Mouse (Mus musculus) stomach, embryonic 15.5 days (tissue): ENCODE results near the gene Ergic1. TPM values are rescaled to one million over a fixed set of nuclear protein-coding genes. Genes with fewer than 3 reads are reported as not detected.

Experiments used
- ATAC-seq: fragments of 200-750 bp; cut with Nextera tagmentation; 2 replicates; pipeline ENCODE4 v1.8.0; 2017; ENCODE audit warnings: low read depth, moderate number of reproducible peaks, moderate TSS enrichment; ENCODE audit not compliant: insufficient read depth, low FRiP score
- H3K27ac ChIP-seq: fragments of 300-500 bp; sonication (generic); 2 replicates; pipeline ENCODE4 v1.5.1; 2015; ENCODE audit warnings: mild to moderate bottlenecking, inconsistent platforms
- H3K27me3 ChIP-seq: fragments of 300-500 bp; sonication (generic); replicated peaks from 2 replicates; pipeline ENCODE4 v1.6.1; 2015; ENCODE audit warnings: inconsistent platforms
- H3K36me3 ChIP-seq: fragments of 300-500 bp; sonication (generic); 2 replicates; pipeline ENCODE4 v1.6.1; 2015; ENCODE audit warnings: inconsistent platforms
- H3K4me1 ChIP-seq: fragments of 300-500 bp; sonication (generic); 2 replicates; pipeline ENCODE4 v1.6.1; 2015; ENCODE audit warnings: inconsistent platforms
- H3K4me2 ChIP-seq: fragments of 300-500 bp; sonication (generic); 2 replicates; pipeline ENCODE4 v1.6.1; 2015; ENCODE audit warnings: mild to moderate bottlenecking, inconsistent platforms
- H3K4me3 ChIP-seq: fragments of 300-500 bp; sonication (generic); replicated peaks from 2 replicates; pipeline ENCODE4 v1.5.1; 2015; ENCODE audit warnings: inconsistent platforms
- H3K9ac ChIP-seq: fragments of 300-500 bp; sonication (generic); 2 replicates; pipeline ENCODE4 v1.6.1; 2015; ENCODE audit warnings: inconsistent platforms
- H3K9me3 ChIP-seq: fragments of 300-500 bp; sonication (generic); 2 replicates; pipeline ENCODE4 v1.6.1; 2016; ENCODE audit warnings: inconsistent platforms
- WGBS: fragments of 180-500 bp; shearing (Covaris S2); methylation state at CpG from one replicate; pipeline ENCODE4 v1.1.7; 2015; 5-methylcytosine and 5-hydroxymethylcytosine counted together
- polyA plus RNA-seq: library from polyadenylated mRNA; unstranded; fragments of >200 nt; fragmentation: Nextera tagmentation; extraction: Ambion mirVana; gene quantifications from 2 replicates; pipeline ENCODE4 v1.2.1, GENCODE M21; 2015

The Ergic1 gene
- polyA plus RNA-seq, 1 experiment from 2014 or later, result 106 TPM

DNA sequence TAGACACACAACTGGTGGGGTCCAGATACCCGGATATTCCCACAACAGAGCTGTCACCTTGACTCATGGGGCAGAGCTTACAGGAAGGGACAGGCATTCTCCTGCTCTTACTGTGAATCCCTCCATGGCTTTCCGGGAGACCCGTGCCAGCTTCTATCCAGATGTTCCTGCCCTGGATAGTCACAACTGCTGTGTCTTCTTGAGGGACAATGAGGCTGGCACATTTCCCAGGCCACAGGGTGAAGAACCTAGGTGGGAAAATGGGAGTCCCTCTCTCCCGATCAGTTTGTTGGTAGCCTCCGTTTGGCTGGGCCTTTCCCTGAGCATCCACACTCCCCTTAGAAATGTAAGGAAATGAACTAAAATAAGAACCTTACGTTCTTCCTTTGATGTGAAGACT is 32.5 kb upstream of the Ergic1 start:
- no peaks in the 10 kb centered on the region for H3K27me3 ChIP-seq
- no peak overlapping the region for H3K27ac ChIP-seq
- H3K36me3 ChIP-seq, result no peaks in the 10 kb centered on the region
- WGBS, result 83% methylated on average over 6 of the region's 6 CpGs
- H3K9ac ChIP-seq, result no peak overlapping the region
- H3K9me3 ChIP-seq, result no peaks in the 10 kb centered on the region
- H3K4me3 ChIP-seq, result no peak overlapping the region
- no peak for ATAC-seq
- H3K4me1 ChIP-seq, result peaks cover 10% of the 10 kb centered on the region; the same call in 1 of the 2 replicates
- no peak overlapping the region for H3K4me2 ChIP-seq

- no peaks in the 10 kb centered on the region for H3K27me3 ChIP-seq
- 78% methylated on average over 5 of the region's 5 CpGs for WGBS
- no peak overlapping the region for H3K4me2 ChIP-seq
- H3K4me3 ChIP-seq, result no peak overlapping the region
- no peak overlapping the region for H3K27ac ChIP-seq
- H3K36me3 ChIP-seq, result no peaks in the 10 kb centered on the region
- H3K9ac ChIP-seq, result no peak overlapping the region
- H3K4me1 ChIP-seq, result peaks cover 10% of the 10 kb centered on the region; the same call in 1 of the 2 replicates
- ATAC-seq, result no peak
- H3K9me3 ChIP-seq, result no peaks in the 10 kb centered on the region
Observed at GRCm38 (mm10) chr17:26529791-26530241, 31.5 kb upstream of the Ergic1 start.

GRCm38 (mm10) chr17:26530590-26531081 is 30.7 kb upstream of the Ergic1 start:
- Histone ChIP-seq H3K9me3 (no peaks in the 10 kb centered on the region), H3K4me2 (no peak overlapping the region), H3K4me3 (no peak overlapping the region), H3K9ac (no peak overlapping the region), H3K27ac (peak overlapping the region; percentile 48; the same call in 1 of the 2 replicates), H3K36me3 (no peaks in the 10 kb centered on the region), H3K4me1 (peaks cover 10% of the 10 kb centered on the region; the same call in 1 of the 2 replicates), H3K27me3 (no peaks in the 10 kb centered on the region)
- 21% methylated on average over 3 of the region's 3 CpGs for WGBS
- no peak for ATAC-seq

- H3K4me3 ChIP-seq, result no peak overlapping the region
- no peaks in the 10 kb centered on the region for H3K27me3 ChIP-seq
- H3K36me3 ChIP-seq, result no peaks in the 10 kb centered on the region
- 81% methylated on average over 7 of the region's 7 CpGs for WGBS
- H3K4me1 ChIP-seq, result peaks cover 10% of the 10 kb centered on the region; the same call in 1 of the 2 replicates
- H3K4me2 ChIP-seq, result no peak overlapping the region
- no peaks in the 10 kb centered on the region for H3K9me3 ChIP-seq
- no peak overlapping the region for H3K9ac ChIP-seq
- no peak for ATAC-seq
- peak overlapping the region; percentile 48 for H3K27ac ChIP-seq
Observed at GRCm38 (mm10) chr17:26531395-26532027, 29.8 kb upstream of the Ergic1 start.

DNA sequence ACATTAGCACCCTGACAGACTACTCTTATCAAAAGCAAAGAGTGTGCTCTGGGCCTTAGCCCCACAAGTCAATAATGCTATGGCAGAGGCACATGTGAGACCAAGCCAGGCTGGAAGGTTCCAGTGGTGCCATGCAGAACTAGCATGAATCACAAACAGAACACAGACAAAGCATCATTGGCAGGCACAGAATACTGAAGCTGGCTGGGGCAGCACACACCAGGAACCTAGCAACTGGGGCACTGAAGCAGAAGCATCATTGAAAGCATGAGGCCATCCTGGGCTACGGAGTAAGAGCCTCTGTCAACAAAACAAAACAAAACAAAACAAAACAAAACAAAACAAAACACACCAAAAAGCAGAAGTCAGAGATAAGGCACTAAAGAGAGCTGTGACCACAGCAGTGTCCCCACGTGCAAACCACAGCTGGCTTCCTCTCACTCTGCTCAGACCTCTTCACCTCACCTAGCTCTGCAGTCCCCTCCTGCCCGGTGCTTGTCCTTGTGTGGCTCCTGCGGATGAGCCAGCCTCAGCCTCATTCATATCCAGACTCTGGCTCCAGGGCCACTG is 28.7 kb upstream of the Ergic1 start:
- Histone ChIP-seq H3K27ac (no peak overlapping the region), H3K9ac (no peak overlapping the region), H3K36me3 (no peaks in the 10 kb centered on the region), H3K4me2 (no peak overlapping the region), H3K4me1 (peaks cover 10% of the 10 kb centered on the region; the same call in 1 of the 2 replicates), H3K9me3 (no peaks in the 10 kb centered on the region), H3K4me3 (no peak overlapping the region), H3K27me3 (no peaks in the 10 kb centered on the region)
- ATAC-seq, result no peak
- WGBS, result 48% methylated on average over 4 of the region's 4 CpGs

GRCm38 (mm10) chr17:26533871-26534372 is 27.4 kb upstream of the Ergic1 start:
- Histone ChIP-seq H3K27ac (peak overlapping the region; percentile 54; the same call in 1 of the 2 replicates), H3K27me3 (no peaks in the 10 kb centered on the region), H3K4me2 (no peak overlapping the region), H3K36me3 (no peaks in the 10 kb centered on the region), H3K9me3 (no peaks in the 10 kb centered on the region), H3K9ac (no peak overlapping the region), H3K4me3 (no peak overlapping the region), H3K4me1 (peaks cover 10% of the 10 kb centered on the region; the same call in 1 of the 2 replicates)
- ATAC-seq, result no peak
- 47% methylated on average over 5 of the region's 5 CpGs for WGBS

GRCm38 (mm10) chr17:26534695-26535094 is 26.6 kb upstream of the Ergic1 start:
- 86% methylated on average over 5 of the region's 5 CpGs for WGBS
- Histone ChIP-seq H3K36me3 (no peaks in the 10 kb centered on the region), H3K9ac (no peak overlapping the region), H3K27ac (no peak overlapping the region), H3K4me1 (peaks cover 10% of the 10 kb centered on the region; the same call in 1 of the 2 replicates), H3K9me3 (no peaks in the 10 kb centered on the region), H3K27me3 (no peaks in the 10 kb centered on the region), H3K4me3 (no peak overlapping the region), H3K4me2 (no peak overlapping the region)
- ATAC-seq, result no peak

DNA sequence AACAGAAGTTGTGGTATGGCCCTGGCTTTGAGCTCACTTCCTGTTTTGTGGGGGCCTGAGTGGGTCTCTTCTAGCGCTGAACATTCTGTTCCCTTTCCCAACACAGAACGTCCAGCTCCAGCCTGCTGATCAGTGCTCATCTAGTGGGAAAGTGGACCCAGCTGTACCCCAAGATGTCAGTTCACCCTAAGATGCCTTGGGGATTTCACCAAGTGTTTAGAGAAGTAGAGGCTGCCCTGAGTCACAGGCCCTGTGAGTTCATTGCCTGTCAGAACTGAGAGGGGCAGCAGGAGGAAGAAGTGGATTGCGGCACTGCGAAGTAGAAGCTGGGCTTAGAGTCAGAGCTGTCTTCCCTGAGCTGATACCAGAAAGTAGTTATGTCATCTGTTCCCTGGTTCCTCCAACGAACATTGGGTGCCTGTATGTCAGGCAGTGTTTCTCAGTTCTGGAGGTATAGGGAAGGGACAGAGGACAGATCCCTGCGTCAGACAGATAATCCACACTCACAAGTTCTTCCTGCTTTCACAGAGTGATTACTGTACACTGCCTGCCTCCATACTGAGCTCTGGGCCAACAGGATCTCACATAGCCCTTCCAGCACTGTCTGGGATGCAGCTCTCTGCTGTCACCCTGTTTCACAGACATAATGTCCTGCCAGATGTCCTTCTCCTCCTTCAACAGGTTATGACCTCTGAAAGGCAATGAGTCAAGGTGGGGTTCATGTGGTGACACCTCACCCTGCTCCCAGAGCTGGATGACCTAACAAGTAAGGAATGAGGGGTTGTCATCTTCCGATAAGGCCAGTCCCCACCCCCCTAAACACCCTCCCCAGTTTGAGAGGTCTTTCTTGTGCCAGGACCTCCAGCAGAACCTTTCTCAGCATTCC is 25.8 kb upstream of the Ergic1 start:
- H3K9me3 ChIP-seq, result no peaks in the 10 kb centered on the region
- H3K4me2 ChIP-seq, result no peak overlapping the region
- peaks cover 9% of the 10 kb centered on the region; the same call in 1 of the 2 replicates for H3K4me1 ChIP-seq
- no peak for ATAC-seq
- H3K4me3 ChIP-seq, result no peak overlapping the region
- 66% methylated on average over 7 of the region's 7 CpGs for WGBS
- no peaks in the 10 kb centered on the region for H3K27me3 ChIP-seq
- H3K9ac ChIP-seq, result no peak overlapping the region
- no peaks in the 10 kb centered on the region for H3K36me3 ChIP-seq
- H3K27ac ChIP-seq, result peak overlapping the region; percentile 57; the same call in 1 of the 2 replicates

DNA sequence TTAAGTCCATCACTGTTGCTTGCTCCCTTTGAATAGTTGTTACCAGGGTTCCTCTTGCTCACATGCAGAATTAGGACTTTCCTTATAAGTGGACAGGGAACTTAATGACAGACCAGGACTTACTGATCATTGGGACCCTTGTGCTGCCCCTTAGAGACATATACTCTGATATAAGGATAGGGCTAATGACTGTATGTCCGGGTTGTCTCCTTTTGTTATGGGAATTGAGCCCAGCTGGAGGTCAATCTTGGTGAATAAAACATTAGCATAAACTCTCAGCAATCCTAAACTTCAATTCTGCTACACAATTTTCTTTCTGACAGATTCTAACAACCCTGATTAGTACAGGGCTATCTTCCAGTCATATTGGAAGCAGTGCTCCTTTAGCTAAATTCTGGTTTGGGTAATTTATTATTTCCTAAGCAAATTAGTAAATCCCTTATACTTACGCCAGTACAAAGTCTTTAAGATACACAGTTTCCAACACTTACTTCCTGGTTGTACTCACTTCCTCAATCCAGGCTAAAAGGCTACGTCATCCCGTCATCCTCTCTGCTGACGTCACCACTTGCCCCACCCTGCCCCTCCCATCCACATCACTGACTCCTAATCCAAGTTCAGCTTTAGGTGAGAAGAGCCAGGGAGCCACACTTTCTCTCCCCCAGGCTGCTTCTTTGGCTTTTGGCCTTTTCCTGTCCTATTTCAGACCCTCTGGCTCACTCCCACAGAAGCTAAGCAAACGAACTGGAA is 23.4 kb upstream of the Ergic1 start:
- no peak overlapping the region for H3K4me3 ChIP-seq
- H3K9me3 ChIP-seq, result no peaks in the 10 kb centered on the region
- H3K4me2 ChIP-seq, result peak overlapping the region; percentile 24; the same call in 1 of the 2 replicates
- no peaks in the 10 kb centered on the region for H3K4me1 ChIP-seq
- no peaks in the 10 kb centered on the region for H3K36me3 ChIP-seq
- H3K9ac ChIP-seq, result no peak overlapping the region
- H3K27me3 ChIP-seq, result no peaks in the 10 kb centered on the region
- peak; percentile 55; the same call in 1 of the 2 replicates for ATAC-seq
- 25% methylated on average over 6 of the region's 6 CpGs for WGBS
- H3K27ac ChIP-seq, result no peak overlapping the region

DNA sequence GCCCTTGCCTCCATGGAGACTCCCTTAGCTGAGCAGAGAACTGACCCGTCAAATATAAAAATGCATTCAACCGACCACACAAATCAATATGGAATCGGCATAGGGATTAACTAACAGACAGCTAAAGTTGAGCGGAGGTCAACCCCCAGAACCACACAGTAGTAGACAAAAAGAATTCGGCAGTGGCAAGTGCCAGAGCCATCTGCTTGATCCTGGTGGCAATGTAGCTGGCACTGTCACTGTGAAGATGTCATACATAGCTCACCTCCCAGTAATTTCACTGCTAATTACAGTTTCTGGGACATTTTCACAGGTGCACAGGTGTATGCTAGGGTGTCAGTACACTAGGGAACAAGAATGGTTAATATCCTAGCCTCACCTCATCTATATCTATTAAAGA is 21.2 kb upstream of the Ergic1 start:
- H3K4me2 ChIP-seq, result no peak overlapping the region
- no peaks in the 10 kb centered on the region for H3K36me3 ChIP-seq
- no peak overlapping the region for H3K27ac ChIP-seq
- WGBS, result 74% methylated on average over 5 of the region's 5 CpGs
- H3K4me3 ChIP-seq, result no peak overlapping the region
- H3K9ac ChIP-seq, result no peak overlapping the region
- no peak for ATAC-seq
- no peaks in the 10 kb centered on the region for H3K9me3 ChIP-seq
- no peaks in the 10 kb centered on the region for H3K4me1 ChIP-seq
- H3K27me3 ChIP-seq, result no peaks in the 10 kb centered on the region

GRCm38 (mm10) chr17:26544319-26544963 is 16.8 kb upstream of the Ergic1 start:
- H3K9ac ChIP-seq, result no peak overlapping the region
- 61% methylated on average over 8 of the region's 8 CpGs for WGBS
- no peak overlapping the region for H3K4me3 ChIP-seq
- no peaks in the 10 kb centered on the region for H3K9me3 ChIP-seq
- no peak for ATAC-seq
- no peaks in the 10 kb centered on the region for H3K27me3 ChIP-seq
- H3K4me1 ChIP-seq, result peaks cover 10% of the 10 kb centered on the region; the same call in 1 of the 2 replicates
- H3K4me2 ChIP-seq, result no peak overlapping the region
- no peak overlapping the region for H3K27ac ChIP-seq
- no peaks in the 10 kb centered on the region for H3K36me3 ChIP-seq
